Mouse (Mus musculus): Measurements from ENCODE around the gene Chrm5. TPM values are rescaled to one million over a fixed set of nuclear protein-coding genes. Genes with fewer than 3 reads are reported as not detected.
A peak's percentile ranks its signal among the peaks of the same experiment; 100 is the strongest.

Chrm5 gene
- polyA plus RNA-seq, 1 experiment from 2014 or later, result 1.2 TPM

- H3K36me3 ChIP-seq (replicated peaks; ENCODE audit: control insufficient read depth, insufficient read depth), result no peaks in the 10 kb centered on the region
- H3K27ac ChIP-seq, result no peak overlapping the region
- no peaks in the 10 kb centered on the region for H3K9me3 ChIP-seq (ENCODE audit: control insufficient read depth, low read length)
- no peak overlapping the region for H3K9ac ChIP-seq
- H3K4me1 ChIP-seq (replicated peaks; ENCODE audit: control insufficient read depth, insufficient read depth, low read length), result no peaks in the 10 kb centered on the region
- 75% methylated on average over 5 of the region's 5 CpGs for WGBS
- DNase-seq (ENCODE audit: low spot score), result no peak
- H3K4me3 ChIP-seq (replicated peaks; ENCODE audit: low read length), result no peak overlapping the region
- ATAC-seq (ENCODE audit: low FRiP score), result no peak
- H3K27me3 ChIP-seq (ENCODE audit: control insufficient read depth, insufficient read depth, low read length), result no peaks in the 10 kb centered on the region
- no peak overlapping the region for H3K4me2 ChIP-seq (replicated peaks)
These were observed 26.4 kb upstream of the Chrm5 start for GRCm38 (mm10) chr2:112506841-112507435.

GRCm38 (mm10) chr2:112503978-112504377 lies 23.4 kb upstream of the Chrm5 start:
- H3K27ac ChIP-seq, result no peak overlapping the region
- WGBS, result 83% methylated on average over 6 of the region's 6 CpGs
- H3K4me1 ChIP-seq (replicated peaks; ENCODE audit: control insufficient read depth, insufficient read depth, low read length), result no peaks in the 10 kb centered on the region; the same call in 1 of the 2 replicates
- no peaks in the 10 kb centered on the region for H3K36me3 ChIP-seq (replicated peaks; ENCODE audit: control insufficient read depth, insufficient read depth)
- H3K9ac ChIP-seq, result no peak overlapping the region
- DNase-seq (ENCODE audit: low spot score) (no peak), ATAC-seq (ENCODE audit: low FRiP score) (no peak)
- H3K9me3 ChIP-seq (ENCODE audit: control insufficient read depth, low read length), result no peaks in the 10 kb centered on the region
- H3K4me2 ChIP-seq (replicated peaks), result no peak overlapping the region
- no peak overlapping the region for H3K4me3 ChIP-seq (replicated peaks; ENCODE audit: low read length)
- H3K27me3 ChIP-seq (ENCODE audit: control insufficient read depth, insufficient read depth, low read length), result no peaks in the 10 kb centered on the region

- ATAC-seq (ENCODE audit: low FRiP score) (peak; percentile 95), DNase-seq (ENCODE audit: low spot score) (peak; percentile 85)
- H3K27me3 ChIP-seq (ENCODE audit: control insufficient read depth, insufficient read depth, low read length), result no peaks in the 10 kb centered on the region
- no peak overlapping the region for H3K4me2 ChIP-seq (replicated peaks)
- no peak overlapping the region for H3K27ac ChIP-seq
- H3K36me3 ChIP-seq (replicated peaks; ENCODE audit: control insufficient read depth, insufficient read depth), result no peaks in the 10 kb centered on the region
- no peaks in the 10 kb centered on the region; the same call in 1 of the 2 replicates for H3K4me1 ChIP-seq (replicated peaks; ENCODE audit: control insufficient read depth, insufficient read depth, low read length)
- WGBS, result 8% methylated on average over 6 of the region's 6 CpGs
- no peak overlapping the region for H3K4me3 ChIP-seq (replicated peaks; ENCODE audit: low read length)
- no peaks in the 10 kb centered on the region for H3K9me3 ChIP-seq (ENCODE audit: control insufficient read depth, low read length)
- 0 out of 2 replicates have a peak overlapping the region, but pooled peaks have one; percentile 4 for H3K9ac ChIP-seq
These were observed 20.6 kb upstream of the Chrm5 start for GRCm38 (mm10) chr2:112501209-112501608.

GRCm38 (mm10) chr2:112497851-112498250 lies 17.3 kb upstream of the Chrm5 start:
- Histone ChIP-seq H3K4me2 (replicated peaks) (no peak overlapping the region), H3K4me3 (replicated peaks; ENCODE audit: low read length) (no peak overlapping the region), H3K27ac (no peak overlapping the region), H3K9ac (no peak overlapping the region), H3K36me3 (replicated peaks; ENCODE audit: control insufficient read depth, insufficient read depth) (no peaks in the 10 kb centered on the region), H3K4me1 (replicated peaks; ENCODE audit: control insufficient read depth, insufficient read depth, low read length) (peaks cover 5% of the 10 kb centered on the region), H3K9me3 (ENCODE audit: control insufficient read depth, low read length) (no peaks in the 10 kb centered on the region), H3K27me3 (ENCODE audit: control insufficient read depth, insufficient read depth, low read length) (no peaks in the 10 kb centered on the region)
- no peak for ATAC-seq (ENCODE audit: low FRiP score)
- 77% methylated on average over 7 of the region's 7 CpGs for WGBS
- no peak for DNase-seq (ENCODE audit: low spot score)

- H3K36me3 ChIP-seq (replicated peaks; ENCODE audit: control insufficient read depth, insufficient read depth), result no peaks in the 10 kb centered on the region
- peak overlapping the region; percentile 97 for H3K9ac ChIP-seq
- H3K4me2 ChIP-seq (replicated peaks), result peak overlapping the region; percentile 82
- H3K27me3 ChIP-seq (ENCODE audit: control insufficient read depth, insufficient read depth, low read length), result no peaks in the 10 kb centered on the region
- ATAC-seq (ENCODE audit: low FRiP score) (peak; percentile 1; the same call in 1 of the 2 replicates), DNase-seq (ENCODE audit: low spot score) (peak; percentile 34)
- no peaks in the 10 kb centered on the region for H3K9me3 ChIP-seq (ENCODE audit: control insufficient read depth, low read length)
- peak overlapping the region; percentile 82 for H3K4me3 ChIP-seq (replicated peaks; ENCODE audit: low read length)
- peaks cover 12% of the 10 kb centered on the region for H3K4me1 ChIP-seq (replicated peaks; ENCODE audit: control insufficient read depth, insufficient read depth, low read length)
- 49% methylated on average over 11 of the region's 11 CpGs for WGBS
- H3K27ac ChIP-seq, result peak overlapping the region; percentile 96
These were observed 13.1 kb upstream of the Chrm5 start for GRCm38 (mm10) chr2:112493539-112494260.

GRCm38 (mm10) chr2:112492856-112493538 lies 12.4 kb upstream of the Chrm5 start, which contains the start of gene Aven:
Gene Aven (plus strand): TSS chr2:112492964.
- peak within 1 kb of the TSS; percentile 96 for H3K27ac ChIP-seq

GRCm38 (mm10) chr2:112492431-112492855 lies 11.9 kb upstream of the Chrm5 start:
- Histone ChIP-seq H3K27ac (peak overlapping the region; percentile 96), H3K4me1 (replicated peaks; ENCODE audit: control insufficient read depth, insufficient read depth, low read length) (peaks cover 12% of the 10 kb centered on the region), H3K4me3 (replicated peaks; ENCODE audit: low read length) (peak overlapping the region; percentile 82), H3K36me3 (replicated peaks; ENCODE audit: control insufficient read depth, insufficient read depth) (no peaks in the 10 kb centered on the region), H3K9me3 (ENCODE audit: control insufficient read depth, low read length) (no peaks in the 10 kb centered on the region), H3K27me3 (ENCODE audit: control insufficient read depth, insufficient read depth, low read length) (no peaks in the 10 kb centered on the region), H3K9ac (peak overlapping the region; percentile 97), H3K4me2 (replicated peaks) (peak overlapping the region; percentile 82)
- peak; percentile 5; the same call in 1 of the 2 replicates for ATAC-seq (ENCODE audit: low FRiP score)
- no peak for DNase-seq (ENCODE audit: low spot score)
- 8% methylated on average over 9 of the region's 9 CpGs for WGBS

More at GRCm38 (mm10) chr2:112492856-112493538, 12.4 kb upstream of the Chrm5 start, which contains the start of gene Aven:
- Histone ChIP-seq H3K9ac (peak within 1 kb of the TSS; percentile 97), H3K4me1 (replicated peaks; ENCODE audit: control insufficient read depth, insufficient read depth, low read length) (peaks cover 12% of the 10 kb centered on the region), H3K4me2 (replicated peaks) (peak within 1 kb of the TSS; percentile 82), H3K4me3 (replicated peaks; ENCODE audit: low read length) (peak within 1 kb of the TSS; percentile 82), H3K9me3 (ENCODE audit: control insufficient read depth, low read length) (no peaks in the 10 kb centered on the region), H3K27me3 (ENCODE audit: control insufficient read depth, insufficient read depth, low read length) (no peaks in the 10 kb centered on the region), H3K36me3 (replicated peaks; ENCODE audit: control insufficient read depth, insufficient read depth) (no peaks in the 10 kb centered on the region)
- DNase-seq (ENCODE audit: low spot score) (peak; percentile 82), ATAC-seq (ENCODE audit: low FRiP score) (peak; percentile 96)
- under 1% methylated on average over 80 of the region's 87 CpGs for WGBS

GRCm38 (mm10) chr2:112491629-112492028 lies 11.1 kb upstream of the Chrm5 start:
- Histone ChIP-seq H3K4me1 (replicated peaks; ENCODE audit: control insufficient read depth, insufficient read depth, low read length) (peaks cover 12% of the 10 kb centered on the region), H3K9me3 (ENCODE audit: control insufficient read depth, low read length) (no peaks in the 10 kb centered on the region), H3K27me3 (ENCODE audit: control insufficient read depth, insufficient read depth, low read length) (no peaks in the 10 kb centered on the region), H3K36me3 (replicated peaks; ENCODE audit: control insufficient read depth, insufficient read depth) (no peaks in the 10 kb centered on the region), H3K9ac (no peak overlapping the region), H3K27ac (no peak overlapping the region), H3K4me2 (replicated peaks) (peak overlapping the region; percentile 82; the same call in 1 of the 2 replicates), H3K4me3 (replicated peaks; ENCODE audit: low read length) (no peak overlapping the region)
- WGBS, result 71% methylated on average over 5 of the region's 5 CpGs
- DNase-seq (ENCODE audit: low spot score) (no peak), ATAC-seq (ENCODE audit: low FRiP score) (no peak)
